Mouse (Mus musculus): ENCODE measurements around the gene Themis3.

GRCm38 (mm10) chr17:66558404-66559317 is 35.8 kb downstream of the Themis3 start:
- no peak for TF ChIP-seq GATA1 (IDR thresholded peaks at IDR 0.05; ENCODE audit: borderline replicate concordance, low read length)
- TF ChIP-seq FLI1 (IDR thresholded peaks at IDR 0.05; ENCODE audit: low read length): no peak

Measured in megakaryocyte, embryonic 14.5 days (primary cell).